Mouse (Mus musculus) limb, embryonic 14.5 days (tissue): ENCODE data around the gene Gm42417. TPM values are rescaled to one million over a fixed set of nuclear protein-coding genes. Genes with fewer than 3 reads are reported as not detected.

Experiments
- ATAC-seq: fragments of 200-750 bp; cut with Nextera tagmentation; 2 replicates; pipeline ENCODE4 v1.8.0; 2017; ENCODE audit warnings: low read depth, moderate number of reproducible peaks, moderate TSS enrichment; ENCODE audit not compliant: low FRiP score
- DNase-seq: peaks from one replicate; pipeline ENCODE4 v3.0.0-alpha.2; 2015; ENCODE audit warnings: low spot score
- H3K27ac ChIP-seq: fragments of 300-500 bp; sonication (generic); replicated peaks from 2 replicates; pipeline ENCODE4 v1.5.1; 2014; ENCODE audit warnings: low read depth, mild to moderate bottlenecking, low read length, moderate library complexity, mixed read lengths
- H3K27me3 ChIP-seq: fragments of 300-500 bp; sonication (generic); 2 replicates; pipeline ENCODE4 v1.6.1; 2014; ENCODE audit warnings: low read length, mixed read lengths; ENCODE audit not compliant: control insufficient read depth, insufficient read depth
- H3K36me3 ChIP-seq: fragments of 300-500 bp; sonication (generic); 2 replicates; pipeline ENCODE4 v1.6.1; 2014; ENCODE audit warnings: mild to moderate bottlenecking, low read length, moderate library complexity, mixed read lengths; ENCODE audit not compliant: control insufficient read depth, insufficient read depth
- H3K4me1 ChIP-seq: fragments of 300-500 bp; sonication (generic); 2 replicates; pipeline ENCODE4 v1.6.1; 2014; ENCODE audit warnings: antibody characterized with exemption, low read length, mixed read lengths; ENCODE audit not compliant: control insufficient read depth, insufficient read depth
- H3K4me2 ChIP-seq: fragments of 300-500 bp; sonication (generic); replicated peaks from 2 replicates; pipeline ENCODE4 v1.6.1; 2014; ENCODE audit warnings: low read depth, mild to moderate bottlenecking, low read length, moderate library complexity; ENCODE audit not compliant: severe bottlenecking
- H3K4me3 ChIP-seq: fragments of 300-500 bp; sonication (generic); replicated peaks from 2 replicates; pipeline ENCODE4 v1.5.1; 2014; ENCODE audit warnings: low read length
- H3K9ac ChIP-seq: fragments of 300-500 bp; sonication (generic); 2 replicates; pipeline ENCODE4 v1.6.1; 2014; ENCODE audit warnings: mild to moderate bottlenecking, low read depth, low read length, moderate library complexity; ENCODE audit not compliant: severe bottlenecking
- H3K9me3 ChIP-seq: fragments of 300-500 bp; sonication (generic); 2 replicates; pipeline ENCODE4 v1.6.1; 2016; ENCODE audit warnings: low read length; ENCODE audit not compliant: control insufficient read depth
- POLR2A ChIP-seq: fragments of 200-500 bp; IDR thresholded peaks from 2 replicates; pipeline ENCODE4 v1.8.0; 2012; ENCODE audit warnings: inconsistent platforms, mild to moderate bottlenecking, moderate library complexity, borderline replicate concordance; ENCODE audit not compliant: insufficient read depth, insufficient read length; ENCODE audit errors: extremely low read depth
- WGBS: fragments of 180-500 bp; shearing (Covaris S2); extraction: QIAGEN DNeasy Blood & Tissue Kit; methylation state at CpG from one replicate; pipeline ENCODE4 v1.1.7; 2014; 5-methylcytosine and 5-hydroxymethylcytosine counted together
- polyA plus RNA-seq, 2 experiments: library from polyadenylated mRNA; depleted of rRNA in 1 of 2; stranded (reverse) in 1 of 2; unstranded in 1 of 2; fragments of >200 nt; fragmentation: Nextera tagmentation in 1 of 2; extraction: Ambion mirVana in 1 of 2; gene quantifications; 2 replicates each; pipeline versions ENCODE4 v1.2.1 to v1.2.3; 2012 to 2014

Gene Gm42417
- polyA plus RNA-seq, 2 experiments: 0.47 TPM; not detected in 1

DNA sequence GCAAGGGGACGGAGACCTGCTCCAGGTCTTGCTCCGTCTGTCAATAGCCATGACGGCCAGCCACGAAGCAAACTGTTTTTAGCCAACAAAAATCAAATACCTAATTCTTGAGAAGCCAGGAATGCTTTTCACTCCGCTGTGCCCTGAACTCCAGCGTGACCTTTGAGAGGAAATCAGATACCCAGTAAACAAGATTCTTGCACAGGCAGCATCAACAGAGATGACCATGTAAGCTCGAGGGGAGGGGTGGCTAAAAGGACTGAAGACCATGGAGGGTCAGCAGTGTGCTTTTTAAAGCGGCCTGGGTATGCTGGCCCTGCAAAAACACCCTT lies 2.9 kb downstream of the Gm42417 start:
- Histone ChIP-seq H3K36me3 (peaks cover 42% of the 10 kb centered on the region), H3K9me3 (no peaks in the 10 kb centered on the region), H3K4me3 (no peak overlapping the region), H3K4me2 (no peak overlapping the region), H3K9ac (no peak overlapping the region), H3K27me3 (no peaks in the 10 kb centered on the region), H3K27ac (no peak overlapping the region), H3K4me1 (no peaks in the 10 kb centered on the region)
- no peak for TF ChIP-seq POLR2A
- WGBS: 69% methylated on average over 8 of the region's 8 CpGs
- no peak for ATAC-seq
- no peak for DNase-seq

DNA sequence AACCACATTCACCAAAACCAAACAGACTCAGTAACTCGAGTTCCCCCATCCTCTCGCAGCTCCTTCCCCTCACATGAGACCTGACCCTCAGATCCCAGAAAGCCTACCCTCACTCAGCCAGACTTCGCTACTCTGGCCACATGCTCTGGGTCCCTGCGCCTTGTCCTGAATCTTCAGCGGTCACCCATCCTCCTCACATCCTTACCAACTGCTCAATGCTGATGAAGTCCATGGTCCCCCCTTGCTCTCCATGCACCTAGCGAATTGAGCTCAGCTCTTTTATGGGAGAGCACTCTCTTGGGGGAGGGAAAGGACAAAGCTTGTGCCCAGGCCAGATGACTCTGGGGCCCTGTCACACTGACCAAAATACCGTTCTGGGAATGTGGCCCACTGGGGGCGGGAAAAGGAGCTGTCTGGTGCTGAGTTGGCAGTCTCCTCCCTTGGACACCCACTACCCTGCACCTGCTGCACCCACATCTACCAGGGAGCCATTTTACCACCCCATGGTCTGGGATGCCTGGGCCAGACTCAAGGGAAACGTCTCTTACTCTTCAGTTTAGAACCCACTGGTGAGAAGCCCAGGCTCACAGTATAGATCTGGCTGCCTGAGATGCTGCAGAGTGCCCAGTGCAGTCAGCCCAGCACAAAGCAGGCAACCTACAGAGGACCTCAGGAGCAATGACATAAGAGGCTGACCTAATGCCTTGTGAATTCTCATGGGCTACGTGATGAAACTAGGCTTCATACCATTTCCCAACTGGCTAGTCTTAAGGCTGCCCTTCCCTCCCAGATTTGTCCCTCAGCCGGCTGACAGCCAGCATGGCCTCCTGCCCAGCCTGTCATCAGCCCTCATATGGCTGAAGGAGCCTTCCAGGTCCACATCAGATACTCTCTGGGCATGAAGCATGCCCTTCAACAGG lies 3.5 kb downstream of the Gm42417 start:
- no peak for TF ChIP-seq POLR2A
- peaks cover 40% of the 10 kb centered on the region for H3K36me3 ChIP-seq

DNA sequence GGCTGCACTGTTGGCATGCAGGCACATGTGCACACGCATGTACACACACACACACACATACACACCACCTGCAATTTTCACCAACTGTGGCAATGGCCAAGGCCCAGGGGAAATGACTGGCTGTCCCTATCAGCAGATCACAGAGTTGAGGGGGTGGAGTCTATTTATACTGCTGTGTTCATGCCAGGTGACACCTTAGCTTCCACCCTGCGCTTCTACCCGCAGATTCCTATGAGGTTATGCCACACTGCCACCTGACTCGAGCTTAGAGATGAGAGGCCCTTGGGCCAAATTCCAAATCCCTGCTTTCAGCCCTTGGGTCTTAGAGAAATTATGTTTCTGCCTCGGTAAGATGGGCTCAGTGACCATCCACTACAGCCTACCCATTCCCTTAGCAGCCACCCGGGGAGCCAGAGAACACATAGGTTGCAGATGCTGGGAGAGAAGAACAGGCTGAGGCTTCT lies 4.6 kb downstream of the Gm42417 start:
- DNase-seq: no peak
- ATAC-seq: no peak
- H3K9ac ChIP-seq: no peak overlapping the region
- H3K4me1 ChIP-seq: no peaks in the 10 kb centered on the region
- no peak overlapping the region for H3K4me3 ChIP-seq
- no peak for TF ChIP-seq POLR2A
- H3K36me3 ChIP-seq: peaks cover 36% of the 10 kb centered on the region
- no peak overlapping the region for H3K4me2 ChIP-seq
- WGBS: 70% methylated on average over 6 of the region's 6 CpGs
- H3K27ac ChIP-seq: no peak overlapping the region
- H3K9me3 ChIP-seq: no peaks in the 10 kb centered on the region
- H3K27me3 ChIP-seq: no peaks in the 10 kb centered on the region

More for the DNA sequence above, 3.5 kb downstream of the Gm42417 start:
- H3K4me3 ChIP-seq: no peak overlapping the region
- H3K9me3 ChIP-seq: no peaks in the 10 kb centered on the region
- DNase-seq (no peak), ATAC-seq (no peak)
- no peak overlapping the region for H3K27ac ChIP-seq
- H3K9ac ChIP-seq: no peak overlapping the region
- no peaks in the 10 kb centered on the region for H3K27me3 ChIP-seq
- H3K4me2 ChIP-seq: no peak overlapping the region
- H3K4me1 ChIP-seq: no peaks in the 10 kb centered on the region
- 84% methylated on average over 11 of the region's 11 CpGs for whole genome bisulfite sequencing

DNA sequence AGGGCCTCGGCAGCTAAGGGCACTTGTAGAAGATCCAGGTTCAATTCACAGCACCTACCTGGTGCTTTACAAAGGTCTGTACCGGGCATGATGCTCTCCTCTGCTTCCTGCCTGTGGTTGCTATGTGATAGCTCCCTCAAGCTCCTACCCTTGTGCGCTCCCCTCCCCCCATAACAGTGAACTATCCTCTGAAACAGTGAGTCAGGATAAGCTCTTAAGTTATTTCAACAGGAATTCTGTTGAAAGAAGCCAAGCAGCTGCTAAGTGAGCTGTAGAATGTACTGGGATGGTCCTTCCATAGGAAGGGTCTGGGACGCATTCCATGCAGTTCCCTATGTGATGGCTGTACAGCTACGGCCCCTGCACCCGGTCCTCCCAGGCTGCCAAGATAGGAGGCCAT lies 5.7 kb downstream of the Gm42417 start:
- 72% methylated on average over 6 of the region's 6 CpGs for WGBS

DNA sequence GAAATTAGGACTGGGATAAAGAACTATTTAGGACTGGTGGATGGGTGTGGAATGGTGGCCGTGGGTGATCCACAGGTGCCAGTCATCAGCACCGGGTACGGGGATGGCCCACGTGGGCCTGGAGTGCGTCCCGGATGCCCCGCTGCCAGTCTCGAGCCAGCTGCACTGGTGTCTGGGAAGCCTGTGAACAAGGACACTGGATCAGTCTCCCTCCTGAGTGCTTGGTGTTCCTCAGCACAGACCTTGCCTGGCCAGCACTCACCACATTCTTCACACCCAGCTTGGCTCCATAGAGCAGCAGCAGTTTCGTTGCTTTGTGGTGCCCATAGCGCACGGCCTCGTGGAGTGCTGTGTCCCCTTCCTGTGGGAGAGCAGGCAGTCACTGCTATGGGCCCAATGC lies 7.8 kb downstream of the Gm42417 start:
- ATAC-seq: no peak
- no peaks in the 10 kb centered on the region for H3K4me1 ChIP-seq
- no peak for DNase-seq
- no peak for TF ChIP-seq POLR2A
- H3K9me3 ChIP-seq: no peaks in the 10 kb centered on the region
- H3K27me3 ChIP-seq: no peaks in the 10 kb centered on the region
- 95% methylated on average over 12 of the region's 12 CpGs for WGBS
- H3K4me2 ChIP-seq: no peak overlapping the region
- peaks cover 24% of the 10 kb centered on the region for H3K36me3 ChIP-seq
- no peak overlapping the region for H3K27ac ChIP-seq
- no peak overlapping the region for H3K4me3 ChIP-seq
- H3K9ac ChIP-seq: no peak overlapping the region

More for the DNA sequence above, 5.7 kb downstream of the Gm42417 start:
- H3K27me3 ChIP-seq: no peaks in the 10 kb centered on the region
- H3K9me3 ChIP-seq: no peaks in the 10 kb centered on the region
- ATAC-seq (0 out of 2 replicates have a peak, but pooled peaks have one; percentile 23), DNase-seq (no peak)
- peaks cover 25% of the 10 kb centered on the region for H3K36me3 ChIP-seq
- TF ChIP-seq POLR2A: no peak
- no peaks in the 10 kb centered on the region for H3K4me1 ChIP-seq
- H3K9ac ChIP-seq: no peak overlapping the region
- H3K4me3 ChIP-seq: no peak overlapping the region
- H3K27ac ChIP-seq: no peak overlapping the region
- no peak overlapping the region for H3K4me2 ChIP-seq

DNA sequence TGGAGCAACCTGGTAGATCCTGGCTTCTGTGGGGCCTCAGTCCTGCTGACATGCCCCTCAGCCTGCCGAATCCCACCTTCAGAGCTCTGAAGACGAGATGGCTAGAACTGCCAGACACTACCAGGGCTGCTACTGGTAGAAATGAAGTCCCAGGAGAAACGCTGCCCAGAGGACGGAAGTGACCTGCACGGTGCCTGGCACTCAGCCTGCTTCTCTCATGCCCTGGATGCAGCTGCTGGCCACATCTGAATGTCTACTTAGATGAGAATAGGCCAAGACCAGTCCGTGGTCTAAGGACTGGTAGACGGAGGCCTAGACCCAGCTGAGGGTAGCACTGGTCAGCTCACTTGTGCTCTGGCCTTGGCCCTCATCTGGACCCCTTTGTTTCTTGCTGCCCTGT lies 8.3 kb downstream of the Gm42417 start:
- ATAC-seq (no peak), DNase-seq (no peak)
- Histone ChIP-seq H3K27ac (no peak overlapping the region), H3K27me3 (no peaks in the 10 kb centered on the region), H3K9ac (no peak overlapping the region), H3K4me3 (no peak overlapping the region), H3K36me3 (peaks cover 29% of the 10 kb centered on the region), H3K4me2 (no peak overlapping the region), H3K4me1 (no peaks in the 10 kb centered on the region), H3K9me3 (no peaks in the 10 kb centered on the region)
- TF ChIP-seq POLR2A: no peak
- WGBS: 91% methylated on average over 7 of the region's 7 CpGs
